Comparison of ENCODE assay signal across 8 mouse cellular contexts in genomic region chr4:86856304-86857112, GRCm38 (mm10). TPM values are rescaled to one million over a fixed set of nuclear protein-coding genes. Genes with fewer than 3 reads are reported as not detected.
DNase-seq lines count a peak whose midpoint lies in the region; ATAC-seq lines count a peak whose summit lies in the region.

No protein-coding gene starts in this region.

- peaks cover 40% of the 10 kb centered on the region for H3K36me3 ChIP-seq in heart, embryonic 13.5 days
- peaks cover 35% of the 10 kb centered on the region for H3K36me3 ChIP-seq in hindbrain, embryonic 13.5 days
- H3K36me3 ChIP-seq in midbrain, embryonic 12.5 days = peaks cover 38% of the 10 kb centered on the region

- peaks cover 20% of the 10 kb centered on the region for H3K4me1 ChIP-seq in heart, embryonic 13.5 days
- peaks cover 22% of the 10 kb centered on the region for H3K4me1 ChIP-seq in hindbrain, embryonic 13.5 days (replicated peaks)
- H3K4me1 ChIP-seq in midbrain, embryonic 12.5 days = peaks cover 16% of the 10 kb centered on the region

- H3K9ac ChIP-seq in heart, embryonic 13.5 days = peak overlapping the region; percentile 98
- H3K9ac ChIP-seq in hindbrain, embryonic 13.5 days = peak overlapping the region; percentile 100
- H3K9ac ChIP-seq in midbrain, embryonic 12.5 days (replicated peaks) = peak overlapping the region; percentile 100

- H3K4me2 ChIP-seq in heart, embryonic 13.5 days = peak overlapping the region; percentile 91
- peak overlapping the region; percentile 80 for H3K4me2 ChIP-seq in hindbrain, embryonic 13.5 days
- H3K4me2 ChIP-seq in midbrain, embryonic 12.5 days (replicated peaks) = peak overlapping the region; percentile 71

- no peak for DNase-seq in heart, postnatal 36 days
- peak; percentile 35 for DNase-seq in 3134 (ENCODE audit: extremely low read depth, insufficient read length, low spot score)
- peak; percentile 26 for DNase-seq in adipocyte (ENCODE audit: low spot score)
- no peak for DNase-seq in thymus, postnatal 36 days
- DNase-seq in adrenal gland, postnatal 14 days = no peak

- H3K27ac ChIP-seq in heart, embryonic 13.5 days (replicated peaks) = peak overlapping the region; percentile 95
- H3K27ac ChIP-seq in hindbrain, embryonic 13.5 days = peak overlapping the region; percentile 97
- peak overlapping the region; percentile 95 for H3K27ac ChIP-seq in midbrain, embryonic 12.5 days (replicated peaks)

- no peaks in the 10 kb centered on the region for H3K9me3 ChIP-seq in heart, embryonic 13.5 days
- H3K9me3 ChIP-seq in hindbrain, embryonic 13.5 days = no peaks in the 10 kb centered on the region
- H3K9me3 ChIP-seq in midbrain, embryonic 12.5 days = no peaks in the 10 kb centered on the region

- no peaks in the 10 kb centered on the region for H3K27me3 ChIP-seq in heart, embryonic 13.5 days (replicated peaks)
- H3K27me3 ChIP-seq in hindbrain, embryonic 13.5 days = no peaks in the 10 kb centered on the region
- no peaks in the 10 kb centered on the region; the same call in 1 of the 2 replicates for H3K27me3 ChIP-seq in midbrain, embryonic 12.5 days

- 1% methylated on average over 50 of the region's 50 CpGs for whole genome bisulfite sequencing in heart, embryonic 13.5 days
- 2% methylated on average over 50 of the region's 50 CpGs for WGBS in hindbrain, embryonic 13.5 days
- WGBS in midbrain, embryonic 12.5 days = 2% methylated on average over 50 of the region's 50 CpGs

- ATAC-seq in heart, embryonic 13.5 days (ENCODE audit: extremely low read depth, insufficient number of reproducible peaks, low FRiP score, low TSS enrichment) = 0 out of 2 replicates have a peak, but pooled peaks have one; percentile 12
- no peak; the same call in 1 of the 2 replicates for ATAC-seq in hindbrain, embryonic 13.5 days (ENCODE audit: low FRiP score)
- ATAC-seq in midbrain, embryonic 12.5 days (ENCODE audit: low FRiP score, low read depth) = no peak

- intact Hi-C loops in heart, postnatal 36 days (cut with DNase I) = loop anchor here (1.0 to 10.0 kb wide), 4 partner anchors 18 to 282 kb away; partner anchors contain the start of genes Acer2, Haus6 and Rraga

- peak overlapping the region; percentile 82 for H3K4me3 ChIP-seq in heart, embryonic 13.5 days
- H3K4me3 ChIP-seq in hindbrain, embryonic 13.5 days = peak overlapping the region; percentile 93
- peak overlapping the region; percentile 97 for H3K4me3 ChIP-seq in midbrain, embryonic 12.5 days

RNA-seq across cellular contexts. Expression of gene Rps6, which starts 0.7 kb away (rescaled TPM):
- polyA plus RNA-seq in heart, embryonic 13.5 days (2015; fragmentation: Nextera tagmentation; extraction: Ambion mirVana) = 468 and 507 TPM in 2 replicates
- 100 to 1,000 TPM; 492 to 522 TPM for total RNA-seq in heart, postnatal 36 days (2021)
- polyA plus RNA-seq in hindbrain, embryonic 13.5 days (2015; fragmentation: Nextera tagmentation; extraction: Ambion mirVana) = 441 and 451 TPM in 2 replicates
- polyA plus RNA-seq in midbrain, embryonic 12.5 days (2016; fragmentation: Nextera tagmentation; extraction: Ambion mirVana) = 524 and 538 TPM in 2 replicates
- 834 and 975 TPM in 2 replicates for total RNA-seq in adrenal gland, postnatal 14 days (2021)

RNA-seq across cellular contexts. Expression of gene Acer2, which starts 17.7 kb away (rescaled TPM):
- polyA plus RNA-seq in heart, embryonic 13.5 days (2015; fragmentation: Nextera tagmentation; extraction: Ambion mirVana) = 28.3 and 31.4 TPM in 2 replicates
- total RNA-seq in heart, postnatal 36 days (2021) = 10 to 100 TPM; 17.0 to 21.1 TPM
- polyA plus RNA-seq in hindbrain, embryonic 13.5 days (2015; fragmentation: Nextera tagmentation; extraction: Ambion mirVana) = 21.6 and 23.6 TPM in 2 replicates
- polyA plus RNA-seq in midbrain, embryonic 12.5 days (2016; fragmentation: Nextera tagmentation; extraction: Ambion mirVana) = 11.7 and 12.1 TPM in 2 replicates
- total RNA-seq in adrenal gland, postnatal 14 days (2021) = 40.3 and 52.8 TPM in 2 replicates

Comparison
In these comparisons a context has a peak if more than half of its experiments do, and no peak if none do; other contexts are left out.
1. DNase-seq: peak in 3134 (single experiment) and adipocyte (single experiment); none in heart, postnatal 36 days (0 of 2), thymus, postnatal 36 days (0 of 2) and adrenal gland, postnatal 14 days (single experiment).
2. Peak in every context shown above with its lines, with median percentiles within 50 percentile points of each other: H3K27ac ChIP-seq, H3K4me2 ChIP-seq, H3K4me3 ChIP-seq and H3K9ac ChIP-seq.